Mouse (Mus musculus): Measurements from ENCODE around the gene Fkbp4.
"Not testable (repeated sequence)": the region's sequence is repeated elsewhere in the genome, so short reads cannot be mapped to it uniquely, and the experiment has no call there.

Fkbp4 gene

GRCm38 (mm10) chr6:128390683-128391082 is 47.8 kb downstream of the Fkbp4 start:
- no peak for DNase-seq

GRCm38 (mm10) chr6:128389185-128389584 is 49.3 kb downstream of the Fkbp4 start:
- no peak for DNase-seq

GRCm38 (mm10) chr6:128385026-128385425 is 53.5 kb downstream of the Fkbp4 start:
- no peak for DNase-seq

GRCm38 (mm10) chr6:128383752-128384151 is 54.7 kb downstream of the Fkbp4 start:
- no peak for DNase-seq

GRCm38 (mm10) chr6:128381254-128381653 is 57.2 kb downstream of the Fkbp4 start:
- DNase-seq, result no peak

- DNase-seq, result not testable (repeated sequence)
These were observed 57.8 kb downstream of the Fkbp4 start for GRCm38 (mm10) chr6:128380594-128381167.

All from kidney, postnatal 4 days (tissue).